Mouse (Mus musculus) midbrain, embryonic 16.5 days (tissue): ENCODE measurements at regions not wholly inside any gene's neighbourhood (a gene's known extent, or its start where the extent isn't known, plus 50 kb on each side); places are given as distances from the start of the nearest gene placed in this dataset.

ENCODE experiments used
- ATAC-seq: fragments of 200-750 bp; cut with Nextera tagmentation; 2 replicates; pipeline ENCODE4 v1.8.0; 2017; ENCODE audit warnings: moderate TSS enrichment
- H3K27ac ChIP-seq: fragments of 300-500 bp; sonication (generic); 2 replicates; pipeline ENCODE4 v1.5.1; 2014; ENCODE audit warnings: mild to moderate bottlenecking, low read length, mixed read lengths
- H3K27me3 ChIP-seq: fragments of 300-500 bp; sonication (generic); 2 replicates; pipeline ENCODE4 v1.6.1; 2014; ENCODE audit warnings: low read depth, low read length, mixed read lengths; ENCODE audit not compliant: control insufficient read depth, insufficient read depth
- H3K36me3 ChIP-seq: fragments of 300-500 bp; sonication (generic); 2 replicates; pipeline ENCODE4 v1.6.1; 2014; ENCODE audit warnings: mild to moderate bottlenecking, low read length, moderate library complexity, mixed read lengths; ENCODE audit not compliant: control insufficient read depth, insufficient read depth
- H3K4me1 ChIP-seq: fragments of 300-500 bp; sonication (generic); 2 replicates; pipeline ENCODE4 v1.6.1; 2014; ENCODE audit warnings: mild to moderate bottlenecking, low read length, mixed read lengths; ENCODE audit not compliant: control insufficient read depth, insufficient read depth
- H3K4me2 ChIP-seq: fragments of 300-500 bp; sonication (generic); 2 replicates; pipeline ENCODE4 v1.6.1; 2014; ENCODE audit warnings: mild to moderate bottlenecking, low read length, mixed read lengths
- H3K4me3 ChIP-seq: fragments of 300-500 bp; sonication (generic); 2 replicates; pipeline ENCODE4 v1.5.1; 2014; ENCODE audit warnings: low read depth, mild to moderate bottlenecking, low read length, moderate library complexity, mixed read lengths
- H3K9ac ChIP-seq: fragments of 300-500 bp; sonication (generic); 2 replicates; pipeline ENCODE4 v1.6.1; 2014; ENCODE audit warnings: low read depth, low read length, mixed read lengths
- H3K9me3 ChIP-seq: fragments of 300-500 bp; sonication (generic); replicated peaks from 2 replicates; pipeline ENCODE4 v1.6.1; 2014; ENCODE audit warnings: mild to moderate bottlenecking, low read length, mixed read lengths; ENCODE audit not compliant: control insufficient read depth, poor library complexity, severe bottlenecking
- WGBS: fragments of 180-500 bp; shearing (Covaris S2); extraction: QIAGEN DNeasy Blood & Tissue Kit; methylation state at CpG from one replicate; pipeline ENCODE4 v1.1.7; 2014; 5-methylcytosine and 5-hydroxymethylcytosine counted together

DNA sequence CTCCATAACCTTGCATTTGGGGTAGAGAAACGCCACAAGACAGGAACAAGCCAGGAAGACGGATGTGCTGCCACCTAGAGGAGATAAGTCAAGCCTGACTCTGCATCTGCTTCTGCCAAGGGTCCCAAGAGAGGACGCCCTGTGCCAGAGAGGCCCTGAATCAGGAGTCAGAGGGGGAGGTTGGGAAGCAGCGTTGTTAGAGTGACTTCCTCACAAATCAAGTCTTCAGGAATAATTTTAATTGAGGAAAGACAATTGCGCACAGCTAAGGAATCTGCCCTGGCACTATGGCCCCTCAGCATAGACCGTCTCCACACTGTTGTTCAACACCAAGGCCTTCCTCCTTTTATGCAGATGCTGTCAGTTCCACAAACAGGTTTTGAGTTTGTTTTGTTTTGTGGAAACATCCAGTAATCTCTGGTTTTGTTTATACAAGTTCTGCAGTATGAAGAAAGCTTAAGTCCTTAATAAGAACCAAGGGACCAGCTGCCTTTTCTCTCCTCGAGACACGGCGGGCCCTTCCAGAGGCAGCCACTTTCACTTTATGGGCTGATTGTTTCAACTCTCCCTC lies 187.9 kb upstream of the Il12b start:
- Histone ChIP-seq H3K4me3 (no peak overlapping the region), H3K36me3 (no peaks in the 10 kb centered on the region), H3K27ac (no peak overlapping the region), H3K4me1 (no peaks in the 10 kb centered on the region), H3K4me2 (no peak overlapping the region), H3K27me3 (no peaks in the 10 kb centered on the region), H3K9ac (no peak overlapping the region), H3K9me3 (no peaks in the 10 kb centered on the region)
- WGBS: 60% methylated on average over 9 of the region's 9 CpGs
- no peak for ATAC-seq

DNA sequence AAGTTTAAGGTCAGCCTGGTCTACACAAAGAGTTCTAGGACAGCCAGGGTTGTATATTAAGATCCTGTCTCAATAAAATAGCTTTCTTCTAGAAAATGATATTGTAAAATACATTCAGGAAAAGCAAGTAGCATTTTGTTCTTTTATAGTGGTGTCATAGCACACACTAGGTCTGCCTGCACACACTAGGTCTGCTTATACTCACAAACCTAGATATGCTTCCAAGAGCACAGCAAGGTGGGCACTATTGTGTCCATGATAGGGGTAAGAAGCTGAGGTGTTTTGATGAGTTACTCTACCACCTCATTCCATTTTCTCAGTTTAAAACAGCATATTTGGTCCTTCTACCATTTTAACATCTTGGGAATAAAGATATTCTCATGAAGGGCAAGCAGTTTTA lies 185.8 kb upstream of the Il12b start:
- ATAC-seq: no peak
- no peak overlapping the region for H3K27ac ChIP-seq
- no peak overlapping the region for H3K4me3 ChIP-seq
- no peaks in the 10 kb centered on the region for H3K4me1 ChIP-seq
- H3K9me3 ChIP-seq: no peaks in the 10 kb centered on the region
- H3K27me3 ChIP-seq: no peaks in the 10 kb centered on the region
- H3K4me2 ChIP-seq: no peak overlapping the region
- H3K9ac ChIP-seq: no peak overlapping the region
- H3K36me3 ChIP-seq: no peaks in the 10 kb centered on the region

DNA sequence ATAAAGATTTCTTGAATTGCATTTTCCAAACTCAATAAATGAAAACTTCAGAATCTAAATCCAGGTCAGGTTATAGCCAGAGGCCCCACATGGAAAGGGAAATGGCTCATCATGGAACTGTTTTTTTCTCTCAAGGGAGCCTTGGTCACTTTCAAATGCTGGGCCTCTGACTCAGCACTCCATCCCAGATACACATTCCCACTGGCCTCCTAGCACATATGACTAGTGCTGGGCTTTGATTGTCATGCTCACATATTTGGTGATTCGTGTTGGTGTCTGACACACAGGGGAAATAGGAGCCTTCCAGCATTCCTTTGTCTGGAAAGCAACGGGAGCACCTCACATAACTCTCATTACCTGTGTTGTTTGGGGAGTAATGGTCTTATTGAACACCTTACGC lies 183.5 kb upstream of the Il12b start:
- 90% methylated on average over 3 of the region's 3 CpGs for WGBS
- H3K27me3 ChIP-seq: no peaks in the 10 kb centered on the region
- no peak overlapping the region for H3K4me2 ChIP-seq

DNA sequence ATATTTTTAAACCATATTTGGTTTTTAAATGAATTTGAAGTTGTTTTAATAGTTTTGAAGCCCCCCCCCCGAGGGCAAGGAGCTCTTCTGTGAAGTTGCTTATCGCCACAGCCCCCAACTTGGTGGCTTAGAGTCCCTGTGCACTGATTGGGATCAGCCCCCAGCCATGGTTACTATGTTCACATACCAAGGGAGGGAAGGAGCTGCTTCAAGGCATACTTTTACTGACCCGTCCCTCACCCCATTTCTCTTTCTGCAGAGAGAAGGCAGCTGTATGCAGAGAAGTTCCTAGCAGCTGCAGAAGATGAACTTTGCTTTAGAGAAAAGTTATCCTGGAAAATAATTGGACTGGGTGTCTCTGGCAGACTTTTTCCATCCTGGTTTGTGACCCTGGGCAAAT lies 179.9 kb upstream of the Il12b start:
- H3K9ac ChIP-seq: no peak overlapping the region
- no peak overlapping the region for H3K4me3 ChIP-seq
- ATAC-seq: no peak
- H3K4me2 ChIP-seq: no peak overlapping the region
- 67% methylated on average over 3 of the region's 3 CpGs for WGBS
- no peaks in the 10 kb centered on the region for H3K9me3 ChIP-seq
- no peaks in the 10 kb centered on the region for H3K27me3 ChIP-seq
- no peaks in the 10 kb centered on the region for H3K36me3 ChIP-seq
- H3K27ac ChIP-seq: no peak overlapping the region
- H3K4me1 ChIP-seq: no peaks in the 10 kb centered on the region

More for the DNA sequence above, 183.5 kb upstream of the Il12b start:
- H3K9ac ChIP-seq: no peak overlapping the region
- H3K36me3 ChIP-seq: no peaks in the 10 kb centered on the region
- no peaks in the 10 kb centered on the region for H3K9me3 ChIP-seq
- no peaks in the 10 kb centered on the region for H3K4me1 ChIP-seq
- H3K27ac ChIP-seq: no peak overlapping the region
- no peak for ATAC-seq
- no peak overlapping the region for H3K4me3 ChIP-seq

DNA sequence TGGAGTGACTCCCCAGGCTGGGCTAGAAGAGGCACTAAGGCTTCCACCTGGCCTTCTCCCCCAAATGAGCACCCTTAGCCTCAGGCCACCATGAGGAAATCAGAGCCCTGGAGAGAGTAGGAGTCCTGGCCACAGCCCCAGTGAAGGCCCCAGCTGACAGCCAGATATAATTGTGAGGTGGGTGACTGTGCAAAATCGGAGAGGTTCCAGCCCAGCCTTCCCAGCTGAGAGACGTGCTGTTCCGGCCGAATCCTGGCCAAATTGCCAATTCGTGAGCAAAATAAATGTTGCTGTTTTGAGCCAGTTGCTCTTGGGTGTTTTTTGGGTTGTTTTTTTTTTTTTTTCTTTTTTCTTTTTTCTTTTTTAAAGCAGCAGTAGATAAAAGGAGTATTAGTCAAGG lies 169.9 kb upstream of the Il12b start:
- Histone ChIP-seq H3K36me3 (no peaks in the 10 kb centered on the region), H3K27ac (no peak overlapping the region), H3K9ac (no peak overlapping the region), H3K4me2 (no peak overlapping the region), H3K9me3 (no peaks in the 10 kb centered on the region), H3K4me3 (no peak overlapping the region), H3K27me3 (no peaks in the 10 kb centered on the region), H3K4me1 (no peaks in the 10 kb centered on the region)
- WGBS: 90% methylated on average over 5 of the region's 5 CpGs
- no peak for ATAC-seq

DNA sequence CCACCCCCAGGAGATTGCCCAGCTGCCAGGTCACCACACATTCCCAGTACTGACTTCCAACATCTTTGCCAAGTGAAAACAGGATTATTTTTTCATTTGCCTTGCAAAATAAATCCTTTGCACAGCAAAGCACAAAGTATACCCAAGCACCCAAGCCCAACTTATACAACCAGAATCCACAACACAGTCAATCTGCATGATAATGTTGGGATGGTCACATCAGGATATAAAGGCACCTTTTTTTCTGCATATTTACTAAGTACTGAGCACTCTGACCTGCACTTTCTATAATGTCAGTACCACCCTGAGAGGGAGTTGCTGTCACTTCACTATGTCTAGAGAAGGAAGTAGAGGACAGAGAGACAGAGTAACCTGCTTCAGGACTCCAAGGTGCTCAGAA lies 164.4 kb upstream of the Il12b start:
- no peaks in the 10 kb centered on the region for H3K27me3 ChIP-seq
- no peak overlapping the region for H3K9ac ChIP-seq
- no peaks in the 10 kb centered on the region for H3K36me3 ChIP-seq
- H3K4me1 ChIP-seq: no peaks in the 10 kb centered on the region
- no peak overlapping the region for H3K4me2 ChIP-seq
- H3K27ac ChIP-seq: no peak overlapping the region
- no peak for ATAC-seq
- H3K4me3 ChIP-seq: no peak overlapping the region
- no peaks in the 10 kb centered on the region for H3K9me3 ChIP-seq

DNA sequence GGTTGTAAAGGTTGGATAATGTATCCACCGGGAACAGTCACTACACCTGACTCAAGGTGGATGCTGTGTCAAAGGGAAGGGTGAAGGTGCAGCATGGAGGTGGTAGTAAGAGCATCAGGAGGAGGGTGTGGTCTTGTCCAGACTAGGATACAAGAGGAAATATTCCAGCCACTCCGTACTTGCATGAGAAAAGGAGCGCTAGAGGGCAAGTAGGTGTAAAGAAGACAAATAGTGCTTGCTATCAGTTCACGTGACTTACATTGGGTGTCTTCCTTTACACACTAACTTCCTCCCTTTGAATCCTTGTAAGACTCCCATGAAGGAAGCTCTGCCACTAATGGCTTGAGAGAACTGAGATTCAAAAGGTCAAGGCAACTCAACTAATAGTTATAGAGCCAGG lies 161.8 kb upstream of the Il12b start:
- Histone ChIP-seq H3K4me2 (no peak overlapping the region), H3K27me3 (no peaks in the 10 kb centered on the region), H3K4me1 (no peaks in the 10 kb centered on the region), H3K36me3 (no peaks in the 10 kb centered on the region), H3K9me3 (no peaks in the 10 kb centered on the region), H3K9ac (no peak overlapping the region), H3K27ac (no peak overlapping the region), H3K4me3 (no peak overlapping the region)
- ATAC-seq: no peak
- WGBS: 97% methylated on average over 4 of the region's 4 CpGs

DNA sequence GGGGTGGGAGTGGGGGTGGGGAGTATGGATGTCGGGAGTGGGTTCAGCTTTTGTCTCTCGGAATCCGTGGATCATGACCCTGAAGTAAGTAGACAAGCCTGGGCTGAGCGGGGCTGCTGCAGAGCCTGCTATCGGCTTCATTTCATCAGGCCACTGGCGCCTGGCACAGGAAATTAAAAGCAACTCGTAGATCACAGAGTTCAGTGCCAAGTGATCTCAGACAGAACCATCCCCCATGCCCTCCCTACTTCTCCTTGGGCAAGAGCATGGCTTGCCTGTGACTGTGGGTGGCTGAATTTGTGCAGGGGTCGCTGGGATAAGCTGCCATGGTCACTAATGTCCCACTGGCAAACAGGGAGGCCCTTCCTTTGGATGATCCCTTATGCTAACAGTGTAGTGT lies 161.3 kb upstream of the Il12b start:
- no peaks in the 10 kb centered on the region for H3K27me3 ChIP-seq
- H3K4me3 ChIP-seq: no peak overlapping the region
- no peak overlapping the region for H3K9ac ChIP-seq
- no peaks in the 10 kb centered on the region for H3K36me3 ChIP-seq
- H3K4me2 ChIP-seq: no peak overlapping the region
- WGBS: 75% methylated on average over 8 of the region's 8 CpGs
- no peaks in the 10 kb centered on the region for H3K4me1 ChIP-seq
- no peaks in the 10 kb centered on the region for H3K9me3 ChIP-seq
- no peak for ATAC-seq
- no peak overlapping the region for H3K27ac ChIP-seq

DNA sequence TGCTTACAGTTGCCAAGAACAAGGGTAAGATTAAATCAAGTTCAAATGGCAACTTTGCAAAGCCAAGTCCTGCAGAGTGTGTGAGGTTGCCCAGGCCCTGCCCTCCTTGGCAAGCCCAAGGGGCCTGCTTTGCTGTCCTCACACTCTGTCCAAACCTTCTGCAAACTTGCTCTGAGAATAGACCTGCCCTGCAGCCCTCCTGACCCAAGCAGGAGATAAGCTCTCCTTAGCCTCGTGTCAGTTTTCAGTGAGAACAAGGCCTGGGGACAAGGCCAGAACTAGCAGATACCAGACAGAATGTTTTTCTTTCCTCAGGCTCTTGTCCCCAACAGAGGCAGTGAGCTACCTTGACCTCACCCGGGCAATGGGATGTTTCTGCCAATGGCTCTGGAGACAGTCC lies 156.7 kb upstream of the Il12b start:
- H3K4me3 ChIP-seq: no peak overlapping the region
- H3K27me3 ChIP-seq: no peaks in the 10 kb centered on the region
- H3K9me3 ChIP-seq: no peaks in the 10 kb centered on the region
- 77% methylated on average over 2 of the region's 2 CpGs for WGBS
- no peaks in the 10 kb centered on the region for H3K36me3 ChIP-seq
- no peak for ATAC-seq
- no peak overlapping the region for H3K27ac ChIP-seq
- no peaks in the 10 kb centered on the region for H3K4me1 ChIP-seq
- no peak overlapping the region for H3K4me2 ChIP-seq
- H3K9ac ChIP-seq: no peak overlapping the region

DNA sequence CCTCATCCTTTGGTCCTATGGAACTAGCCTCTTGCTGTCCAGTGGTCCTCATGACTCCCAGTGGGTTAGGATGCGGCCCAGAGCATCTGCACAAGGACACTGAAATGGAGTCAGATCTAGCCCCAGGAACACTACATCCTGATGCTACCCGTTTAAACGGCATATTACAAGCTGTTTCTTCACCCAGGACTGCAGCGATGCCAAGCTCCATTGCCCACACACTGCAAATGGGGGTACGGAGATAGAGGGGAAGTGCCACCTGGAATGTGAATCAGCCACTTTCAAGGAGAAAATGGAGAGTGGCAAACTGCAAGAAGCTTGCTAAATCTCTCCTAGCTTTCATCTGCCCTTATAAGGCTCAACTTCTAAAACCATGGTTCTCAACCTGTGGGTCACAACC lies 148.0 kb upstream of the Il12b start:
- no peak overlapping the region for H3K9ac ChIP-seq
- no peak for ATAC-seq
- H3K4me3 ChIP-seq: no peak overlapping the region
- no peaks in the 10 kb centered on the region for H3K36me3 ChIP-seq
- H3K27me3 ChIP-seq: no peaks in the 10 kb centered on the region
- H3K9me3 ChIP-seq: no peaks in the 10 kb centered on the region
- H3K4me1 ChIP-seq: no peaks in the 10 kb centered on the region
- WGBS: 93% methylated on average over 5 of the region's 5 CpGs
- H3K27ac ChIP-seq: no peak overlapping the region
- H3K4me2 ChIP-seq: no peak overlapping the region
